Mouse (Mus musculus) intestine, embryonic 16.5 days (tissue): Measurements from ENCODE around the gene Gm28635. TPM values are rescaled to one million over a fixed set of nuclear protein-coding genes. Genes with fewer than 3 reads are reported as not detected.
A peak's percentile ranks its signal among the peaks of the same experiment; 100 is the strongest.

Experiments
- ATAC-seq: fragments of 200-750 bp; cut with Nextera tagmentation; 2 replicates; pipeline ENCODE4 v1.8.0; 2017; ENCODE audit warnings: moderate TSS enrichment, moderate library complexity
- H3K27ac ChIP-seq: fragments of 300-500 bp; sonication (generic); 2 replicates; pipeline ENCODE4 v1.5.1; 2014; ENCODE audit warnings: mild to moderate bottlenecking, low read length
- H3K27me3 ChIP-seq: fragments of 300-500 bp; sonication (generic); replicated peaks from 2 replicates; pipeline ENCODE4 v1.6.1; 2014; ENCODE audit warnings: low read length, control low read depth, mixed read lengths; ENCODE audit not compliant: control insufficient read depth, insufficient read depth
- H3K36me3 ChIP-seq: fragments of 300-500 bp; sonication (generic); 2 replicates; pipeline ENCODE4 v1.6.1; 2014; ENCODE audit warnings: low read length, control low read depth; ENCODE audit not compliant: control insufficient read depth, insufficient read depth
- H3K4me1 ChIP-seq: fragments of 300-500 bp; sonication (generic); 2 replicates; pipeline ENCODE4 v1.6.1; 2014; ENCODE audit warnings: low read length, control low read depth, mixed read lengths; ENCODE audit not compliant: control insufficient read depth, insufficient read depth
- H3K4me2 ChIP-seq: fragments of 300-500 bp; sonication (generic); 2 replicates; pipeline ENCODE4 v1.6.1; 2014; ENCODE audit warnings: low read depth, low read length, control low read depth
- H3K4me3 ChIP-seq: fragments of 300-500 bp; sonication (generic); 2 replicates; pipeline ENCODE4 v1.5.1; 2014; ENCODE audit warnings: mild to moderate bottlenecking, low read length
- H3K9ac ChIP-seq: fragments of 300-500 bp; sonication (generic); 2 replicates; pipeline ENCODE4 v1.6.1; 2014; ENCODE audit warnings: low read depth, low read length
- H3K9me3 ChIP-seq: fragments of 300-500 bp; sonication (generic); 2 replicates; pipeline ENCODE4 v1.6.1; 2016; ENCODE audit warnings: low read length, control low read depth; ENCODE audit not compliant: control insufficient read depth
- WGBS: fragments of 180-500 bp; shearing (Covaris S2); extraction: QIAGEN DNeasy Blood & Tissue Kit; methylation state at CpG from one replicate; pipeline ENCODE4 v1.1.7; 2014; 5-methylcytosine and 5-hydroxymethylcytosine counted together
- polyA plus RNA-seq: library from polyadenylated mRNA; unstranded; fragments of >200 nt; fragmentation: Nextera tagmentation; extraction: Ambion mirVana; gene quantifications from 2 replicates; pipeline ENCODE4 v1.2.1, GENCODE M21; 2015

Gm28635 gene
- polyA plus RNA-seq, 1 experiment from 2014 or later = not detected

GRCm38 (mm10) chr2:84716423-84717355 is 38.8 kb upstream of the Gm28635 start:
- WGBS = 29% methylated on average over 9 of the region's 9 CpGs
- Histone ChIP-seq H3K9ac (peak overlapping the region; percentile 80), H3K4me1 (peaks cover 5% of the 10 kb centered on the region; the same call in 1 of the 2 replicates), H3K4me2 (peak overlapping the region; percentile 83), H3K27ac (peak overlapping the region; percentile 91), H3K27me3 (no peaks in the 10 kb centered on the region), H3K9me3 (no peaks in the 10 kb centered on the region), H3K4me3 (peak overlapping the region; percentile 80), H3K36me3 (no peaks in the 10 kb centered on the region)
- no peak for ATAC-seq

DNA sequence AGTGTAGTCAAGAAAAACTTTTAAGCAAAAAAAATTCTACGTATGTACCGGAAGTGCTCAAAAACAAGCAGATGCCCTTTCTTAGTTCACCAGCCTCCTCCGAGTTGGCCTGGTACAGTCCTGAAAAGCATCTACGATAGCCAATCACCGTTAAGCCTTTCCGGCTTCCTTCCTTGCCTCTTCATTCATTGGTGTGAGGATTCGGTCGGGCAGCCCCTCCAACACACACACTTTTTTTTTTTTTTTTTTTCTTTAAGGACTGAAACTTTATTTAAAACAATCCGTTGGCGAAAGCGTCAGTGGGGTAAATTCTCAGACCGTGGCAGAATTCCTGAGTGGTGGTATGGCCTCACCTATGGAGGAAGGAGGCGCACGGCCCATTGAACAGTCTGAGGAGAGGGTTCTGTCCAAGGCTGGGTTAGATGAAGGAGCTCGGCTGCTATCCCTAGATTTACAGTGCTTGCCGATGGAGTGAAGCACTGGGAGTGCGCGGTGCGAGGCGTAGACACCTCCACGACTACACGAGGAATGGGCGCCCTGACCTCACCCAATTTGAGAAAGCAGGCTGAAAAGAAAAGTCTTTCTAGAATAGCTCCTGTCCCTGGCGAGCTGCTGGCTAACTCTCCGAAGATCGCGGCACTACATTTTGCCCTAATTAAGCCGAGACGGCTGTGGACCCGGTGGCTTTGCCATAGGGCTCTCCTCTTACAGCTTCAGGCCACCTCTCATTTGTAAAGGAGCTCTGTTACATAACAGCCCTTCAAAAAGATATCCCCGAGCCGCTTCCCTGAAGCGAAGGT is 37.9 kb upstream of the Gm28635 start:
- peak; percentile 95 for ATAC-seq
- peak overlapping the region; percentile 83 for H3K4me2 ChIP-seq
- H3K27me3 ChIP-seq = no peaks in the 10 kb centered on the region
- no peaks in the 10 kb centered on the region for H3K36me3 ChIP-seq
- H3K9ac ChIP-seq = peak overlapping the region; percentile 95
- H3K4me1 ChIP-seq = peaks cover 5% of the 10 kb centered on the region; the same call in 1 of the 2 replicates
- peak overlapping the region; percentile 98 for H3K27ac ChIP-seq
- H3K4me3 ChIP-seq = peak overlapping the region; percentile 80
- under 1% methylated on average over 33 of the region's 33 CpGs for WGBS
- H3K9me3 ChIP-seq = no peaks in the 10 kb centered on the region

DNA sequence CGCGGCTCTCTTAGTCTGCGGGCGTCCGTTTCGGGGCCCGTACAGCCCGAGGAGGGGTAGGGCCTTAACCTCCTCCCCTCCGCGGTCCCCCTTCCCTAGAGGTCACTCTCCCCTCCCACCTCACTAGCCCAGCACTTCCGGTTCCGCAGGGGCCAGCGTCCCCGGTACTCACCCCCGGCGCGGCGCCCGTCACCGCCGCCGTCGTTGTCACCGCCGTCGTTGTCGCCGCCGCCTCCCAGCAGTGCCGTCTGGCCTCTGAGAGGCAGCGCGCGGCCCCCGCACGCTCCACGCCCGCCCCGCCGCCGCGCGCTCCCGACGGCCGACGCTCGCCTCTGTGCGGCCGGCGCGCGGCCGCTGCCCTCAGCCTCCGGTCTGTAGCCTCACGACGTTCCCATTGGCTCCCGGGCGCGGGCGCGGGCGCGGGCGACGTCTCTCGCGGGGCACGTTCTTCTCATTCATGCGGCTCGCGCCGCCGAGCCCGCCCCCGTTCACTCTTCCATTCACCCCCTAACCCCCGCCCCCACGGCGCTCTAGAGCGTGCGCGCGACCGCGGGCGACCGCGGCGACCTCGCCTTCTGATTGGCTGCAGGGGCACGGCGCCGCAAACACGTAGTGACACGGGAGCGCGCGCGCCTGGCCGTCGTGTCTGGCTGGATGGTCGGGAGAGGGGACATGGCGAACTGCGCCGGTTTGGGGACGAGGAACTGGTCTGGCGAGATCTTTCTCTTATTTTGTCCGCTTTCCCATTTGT is 37.1 kb upstream of the Gm28635 start, which contains the start of gene Zdhhc5:
Zdhhc5 (minus strand) TSS at position 370 of the 751 bp plus-strand sequence.
- Histone ChIP-seq H3K27ac (peak within 1 kb of the TSS; percentile 98), H3K4me1 (peaks cover 5% of the 10 kb centered on the region; the same call in 1 of the 2 replicates), H3K4me2 (peak within 1 kb of the TSS; percentile 83), H3K9me3 (no peaks in the 10 kb centered on the region), H3K4me3 (peak within 1 kb of the TSS; percentile 80), H3K27me3 (no peaks in the 10 kb centered on the region), H3K36me3 (no peaks in the 10 kb centered on the region; the same call in 1 of the 2 replicates), H3K9ac (peak within 1 kb of the TSS; percentile 95)
- under 1% methylated on average over 107 of the region's 107 CpGs for WGBS
- ATAC-seq = peak; percentile 95

GRCm38 (mm10) chr2:84714422-84714810 is 36.6 kb upstream of the Gm28635 start:
- Histone ChIP-seq H3K4me2 (peak overlapping the region; percentile 62), H3K27me3 (no peaks in the 10 kb centered on the region), H3K4me1 (peaks cover 5% of the 10 kb centered on the region; the same call in 1 of the 2 replicates), H3K9ac (peak overlapping the region; percentile 95), H3K9me3 (no peaks in the 10 kb centered on the region), H3K27ac (peak overlapping the region; percentile 98), H3K4me3 (peak overlapping the region; percentile 80), H3K36me3 (no peaks in the 10 kb centered on the region; the same call in 1 of the 2 replicates)
- 0% methylated on average over 26 of the region's 26 CpGs for WGBS
- no peak; the same call in 1 of the 2 replicates for ATAC-seq

GRCm38 (mm10) chr2:84711898-84712297 is 34.1 kb upstream of the Gm28635 start:
- no peak for ATAC-seq
- no peak overlapping the region for H3K4me3 ChIP-seq
- H3K4me1 ChIP-seq = peaks cover 5% of the 10 kb centered on the region; the same call in 1 of the 2 replicates
- H3K36me3 ChIP-seq = no peaks in the 10 kb centered on the region; the same call in 1 of the 2 replicates
- H3K9ac ChIP-seq = no peak overlapping the region
- H3K4me2 ChIP-seq = no peak overlapping the region
- H3K27ac ChIP-seq = no peak overlapping the region
- 96% methylated on average over 2 of the region's 2 CpGs for WGBS
- H3K27me3 ChIP-seq = no peaks in the 10 kb centered on the region
- no peaks in the 10 kb centered on the region for H3K9me3 ChIP-seq

GRCm38 (mm10) chr2:84707523-84707922 is 29.7 kb upstream of the Gm28635 start:
- WGBS = 62% methylated on average over 1 of the region's 1 CpGs

DNA sequence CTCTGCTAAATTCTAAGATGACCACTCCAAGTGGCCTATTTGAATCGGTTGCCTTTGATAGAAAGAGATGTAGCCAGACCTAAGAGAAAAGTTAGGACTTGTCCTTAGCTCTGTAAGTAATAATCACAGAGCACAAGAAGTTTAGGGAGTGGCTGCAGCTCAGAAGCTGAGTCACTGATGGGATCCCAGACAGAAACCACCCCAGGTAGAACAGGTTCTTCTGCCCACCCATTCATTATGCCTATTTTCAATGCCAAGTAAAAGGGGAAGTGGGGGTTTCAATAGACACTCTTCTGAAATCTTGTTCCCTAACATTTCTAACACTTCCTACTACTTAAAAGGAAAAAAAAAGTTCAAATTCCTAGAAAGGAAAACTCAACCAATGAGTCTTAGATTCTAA is 27.5 kb upstream of the Gm28635 start:
- H3K27ac ChIP-seq = no peak overlapping the region
- peak; percentile 54 for ATAC-seq
- no peak overlapping the region for H3K4me3 ChIP-seq
- no peaks in the 10 kb centered on the region for H3K9me3 ChIP-seq
- H3K36me3 ChIP-seq = no peaks in the 10 kb centered on the region
- WGBS = 83% methylated on average over 1 of the region's 1 CpGs
- no peak overlapping the region for H3K9ac ChIP-seq
- no peaks in the 10 kb centered on the region for H3K4me1 ChIP-seq
- H3K27me3 ChIP-seq = no peaks in the 10 kb centered on the region
- H3K4me2 ChIP-seq = no peak overlapping the region

More at GRCm38 (mm10) chr2:84707523-84707922, 29.7 kb upstream of the Gm28635 start:
- no peak overlapping the region for H3K9ac ChIP-seq
- no peaks in the 10 kb centered on the region for H3K9me3 ChIP-seq
- no peak overlapping the region for H3K4me2 ChIP-seq
- no peaks in the 10 kb centered on the region for H3K27me3 ChIP-seq
- H3K4me1 ChIP-seq = no peaks in the 10 kb centered on the region
- ATAC-seq = no peak
- no peak overlapping the region for H3K27ac ChIP-seq
- no peak overlapping the region for H3K4me3 ChIP-seq
- no peaks in the 10 kb centered on the region; the same call in 1 of the 2 replicates for H3K36me3 ChIP-seq

DNA sequence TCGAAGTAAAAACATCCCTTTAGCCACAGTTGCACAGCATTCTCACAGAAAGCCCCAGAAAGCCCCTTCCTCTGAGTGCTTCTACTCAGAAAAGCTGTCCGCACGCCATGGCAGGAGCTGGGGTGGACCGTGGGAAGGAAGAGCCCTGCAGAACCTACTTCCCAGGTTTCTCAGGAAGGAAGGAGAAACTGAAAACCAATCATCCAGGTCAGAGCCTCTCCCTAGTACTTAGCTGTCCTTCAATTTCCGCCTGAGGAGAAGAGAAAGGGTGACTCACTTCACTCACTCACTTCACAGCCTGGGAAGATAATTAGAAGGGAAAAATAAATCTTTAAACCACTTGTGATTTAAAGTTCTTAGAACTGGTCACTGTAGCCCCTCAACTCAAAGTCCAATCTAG is 26.5 kb upstream of the Gm28635 start:
- H3K36me3 ChIP-seq = no peaks in the 10 kb centered on the region
- ATAC-seq = peak; percentile 63

More for the DNA sequence above, 26.5 kb upstream of the Gm28635 start:
- no peak overlapping the region for H3K9ac ChIP-seq
- no peak overlapping the region for H3K4me3 ChIP-seq
- no peaks in the 10 kb centered on the region for H3K27me3 ChIP-seq
- H3K4me2 ChIP-seq = no peak overlapping the region
- no peak overlapping the region for H3K27ac ChIP-seq
- 74% methylated on average over 5 of the region's 5 CpGs for whole genome bisulfite sequencing
- no peaks in the 10 kb centered on the region for H3K4me1 ChIP-seq
- no peaks in the 10 kb centered on the region for H3K9me3 ChIP-seq
